In genomic region chr2:12377024-12377423, GRCm38 (mm10) we compare ENCODE assay signal across 24 mouse cellular contexts. TPM values are rescaled to one million over a fixed set of nuclear protein-coding genes. Genes with fewer than 3 reads are reported as not detected.
DNase-seq lines count a peak whose midpoint lies in the region; ATAC-seq and TF ChIP-seq lines count a peak whose summit lies in the region.
"Had no signal": no experiment of that assay in that cellular context is flagged by ENCODE, and none has a peak within 500 bp of the region (broad histone marks: within the 10 kb centered on the region; RNA-seq: fewer than 3 reads in every experiment).

No protein-coding gene starts in this region.

- peak; percentile 19; the same call in 1 of the 2 replicates for TF ChIP-seq CTCF in hindbrain, postnatal 0 days (IDR thresholded peaks at IDR 0.05; ENCODE audit: low read depth)

- no peak overlapping the region for H3K4me3 ChIP-seq in hindbrain, postnatal 0 days (ENCODE audit: low read length)
- no peak overlapping the region for H3K4me3 ChIP-seq in hindbrain, embryonic 11.5 days (ENCODE audit: low read depth, low read length)
- H3K4me3 ChIP-seq: left cerebral cortex, adult 2 months; limb, embryonic 13.5 days; liver, embryonic 13.5 days; midbrain, embryonic 12.5 days; stomach, embryonic 15.5 days had no signal

- intact Hi-C loops in left cerebral cortex, postnatal 4 days (cut with DNase I), result no loop called here

- H3K9ac ChIP-seq in hindbrain, postnatal 0 days (replicated peaks; ENCODE audit: low read length), result no peak overlapping the region
- no peak overlapping the region for H3K9ac ChIP-seq in hindbrain, embryonic 11.5 days (ENCODE audit: low read depth, low read length)
- H3K9ac ChIP-seq: hindbrain, embryonic 14.5 days; limb, embryonic 13.5 days; liver, embryonic 13.5 days; midbrain, embryonic 12.5 days; stomach, embryonic 15.5 days had no signal

- no peaks in the 10 kb centered on the region for H3K4me1 ChIP-seq in hindbrain, postnatal 0 days (ENCODE audit: insufficient read depth, low read length)
- H3K4me1 ChIP-seq in hindbrain, embryonic 11.5 days (replicated peaks; ENCODE audit: control insufficient read depth, insufficient read depth, low read length), result no peaks in the 10 kb centered on the region
- H3K4me1 ChIP-seq: stomach, embryonic 15.5 days had no signal

- no peaks in the 10 kb centered on the region for H3K9me3 ChIP-seq in hindbrain, postnatal 0 days (ENCODE audit: low read length)
- H3K9me3 ChIP-seq in hindbrain, embryonic 11.5 days (ENCODE audit: control insufficient read depth, low read length), result no peaks in the 10 kb centered on the region
- H3K9me3 ChIP-seq: limb, embryonic 13.5 days; liver, embryonic 13.5 days; midbrain, embryonic 12.5 days; stomach, embryonic 15.5 days had no signal

- WGBS in hindbrain, postnatal 0 days, result 69% methylated on average over 1 of the region's 1 CpGs
- WGBS in hindbrain, embryonic 11.5 days, result 62% methylated on average over 1 of the region's 1 CpGs

- no peak for ATAC-seq in hindbrain, postnatal 0 days
- ATAC-seq in hindbrain, embryonic 11.5 days (ENCODE audit: low FRiP score), result no peak

- peak; percentile 25 for DNase-seq in embryo, embryonic 10 days (ENCODE audit: low spot score)
- no peak for DNase-seq in embryo, embryonic 10.5 days (ENCODE audit: low spot score)
- DNase-seq in hindbrain, postnatal 0 days (ENCODE audit: low spot score), result no peak
- no peak for DNase-seq in hindbrain, embryonic 11.5 days (ENCODE audit: low spot score)
- DNase-seq in embryo, embryonic 9.5 days (ENCODE audit: extremely low spot score), result peak; percentile 14
- peak; percentile 28 for DNase-seq in retina, postnatal 1 day
- no peak for DNase-seq in left cerebral cortex, postnatal 4 days
- DNase-seq: adrenal gland, postnatal 36 days; cerebellum, adult 11 months; cerebellum, postnatal 10 days; gastrocnemius, postnatal 14 days; heart, adult 18-20 months; kidney, adult 2 months; layer of hippocampus, adult 9-11 months; liver, embryonic 13.5 days; lung, adult 2 months; lung, postnatal 14 days; thymus, postnatal 36 days had no signal

- H3K27me3 ChIP-seq in hindbrain, postnatal 0 days (ENCODE audit: insufficient read depth, low read length), result no peaks in the 10 kb centered on the region
- no peaks in the 10 kb centered on the region for H3K27me3 ChIP-seq in hindbrain, embryonic 11.5 days (ENCODE audit: control insufficient read depth, insufficient read depth, low read length)
- H3K27me3 ChIP-seq: limb, embryonic 13.5 days; liver, embryonic 13.5 days; midbrain, embryonic 12.5 days; stomach, embryonic 15.5 days had no signal

- H3K4me2 ChIP-seq in hindbrain, postnatal 0 days (ENCODE audit: low read depth, low read length), result no peak overlapping the region
- no peak overlapping the region for H3K4me2 ChIP-seq in hindbrain, embryonic 11.5 days (replicated peaks; ENCODE audit: low read depth, low read length)
- H3K4me2 ChIP-seq: hindbrain, embryonic 14.5 days; limb, embryonic 13.5 days; liver, embryonic 13.5 days; midbrain, embryonic 12.5 days; stomach, embryonic 15.5 days had no signal

- no peak overlapping the region for H3K27ac ChIP-seq in hindbrain, postnatal 0 days
- H3K27ac ChIP-seq in hindbrain, embryonic 11.5 days (ENCODE audit: low read depth, low read length), result no peak overlapping the region
- H3K27ac ChIP-seq: hindbrain, embryonic 14.5 days; kidney, postnatal 0 days; left cerebral cortex, adult 2 months; limb, embryonic 13.5 days; liver, embryonic 13.5 days; midbrain, embryonic 12.5 days; stomach, embryonic 15.5 days had no signal

- no peaks in the 10 kb centered on the region for H3K36me3 ChIP-seq in hindbrain, postnatal 0 days (ENCODE audit: insufficient read depth, low read length)
- H3K36me3 ChIP-seq in hindbrain, embryonic 11.5 days (ENCODE audit: control insufficient read depth, insufficient read depth, low read length), result no peaks in the 10 kb centered on the region
- H3K36me3 ChIP-seq: limb, embryonic 13.5 days; midbrain, embryonic 12.5 days; stomach, embryonic 15.5 days had no signal

RNA-seq across cellular contexts. Expression of gene Mindy3, which starts 42.2 kb away (rescaled TPM):
- 51.3 and 73.3 TPM in 2 replicates for total RNA-seq in hindbrain, postnatal 0 days (2014; rRNA removed)
- polyA plus RNA-seq in hindbrain, postnatal 0 days (2015; fragmentation: Nextera tagmentation; extraction: Ambion mirVana), result 48.2 and 50.9 TPM in 2 replicates
- 51.4 and 53.8 TPM in 2 replicates for polyA plus RNA-seq in hindbrain, embryonic 11.5 days (2014; fragmentation: Nextera tagmentation; extraction: Ambion mirVana)
- total RNA-seq in left cerebral cortex, postnatal 4 days (2021), result 10 to 100 TPM; 65.7 to 76.6 TPM

Comparison
In these comparisons a context has a peak if more than half of its experiments do, and no peak if none do; other contexts are left out.
1. DNase-seq: peak in embryo, embryonic 10 days (single experiment), embryo, embryonic 9.5 days (single experiment) and retina, postnatal 1 day (single experiment); none in embryo, embryonic 10.5 days (single experiment), hindbrain, postnatal 0 days (single experiment), hindbrain, embryonic 11.5 days (single experiment) and left cerebral cortex, postnatal 4 days (single experiment).